Mouse (Mus musculus) midbrain, embryonic 14.5 days (tissue): ENCODE results near the gene Ascc3. TPM values are rescaled to one million over a fixed set of nuclear protein-coding genes. Genes with fewer than 3 reads are reported as not detected.

Experiments used
- ATAC-seq: fragments of 200-750 bp; cut with Nextera tagmentation; 2 replicates; pipeline ENCODE4 v1.8.0; 2017; ENCODE audit warnings: moderate number of reproducible peaks, moderate library complexity; ENCODE audit not compliant: low FRiP score, low TSS enrichment
- DNase-seq: peaks from one replicate; pipeline ENCODE4 v3.0.0-alpha.2; 2015
- H3K27ac ChIP-seq: fragments of 300-500 bp; sonication (generic); replicated peaks from 2 replicates; pipeline ENCODE4 v1.5.1; 2014; ENCODE audit warnings: mild to moderate bottlenecking, low read depth, low read length, moderate library complexity
- H3K27me3 ChIP-seq: fragments of 300-500 bp; sonication (generic); 2 replicates; pipeline ENCODE4 v1.6.1; 2014; ENCODE audit warnings: low read length, control low read depth, mixed read lengths; ENCODE audit not compliant: control insufficient read depth, insufficient read depth
- H3K36me3 ChIP-seq: fragments of 300-500 bp; sonication (generic); 2 replicates; pipeline ENCODE4 v1.6.1; 2014; ENCODE audit warnings: low read length, control low read depth; ENCODE audit not compliant: control insufficient read depth, insufficient read depth
- H3K4me1 ChIP-seq: fragments of 300-500 bp; sonication (generic); 2 replicates; pipeline ENCODE4 v1.6.1; 2014; ENCODE audit warnings: mild to moderate bottlenecking, antibody characterized with exemption, low read length, control low read depth; ENCODE audit not compliant: control insufficient read depth, insufficient read depth
- H3K4me2 ChIP-seq: fragments of 300-500 bp; sonication (generic); 2 replicates; pipeline ENCODE4 v1.6.1; 2014; ENCODE audit warnings: mild to moderate bottlenecking, low read length, moderate library complexity
- H3K4me3 ChIP-seq: fragments of 300-500 bp; sonication (generic); replicated peaks from 2 replicates; pipeline ENCODE4 v1.5.1; 2014; ENCODE audit warnings: low read depth, low read length
- H3K9ac ChIP-seq: fragments of 300-500 bp; sonication (generic); replicated peaks from 2 replicates; pipeline ENCODE4 v1.6.1; 2014; ENCODE audit warnings: mild to moderate bottlenecking, low read length, moderate library complexity
- H3K9me3 ChIP-seq: fragments of 300-500 bp; sonication (generic); 2 replicates; pipeline ENCODE4 v1.6.1; 2016; ENCODE audit warnings: low read length, control low read depth, mixed read lengths; ENCODE audit not compliant: control insufficient read depth
- whole genome bisulfite sequencing: fragments of 180-500 bp; shearing (Covaris S2); extraction: QIAGEN DNeasy Blood & Tissue Kit; methylation state at CpG from one replicate; pipeline ENCODE4 v1.1.7; 2014; 5-methylcytosine and 5-hydroxymethylcytosine counted together
- polyA plus RNA-seq: library from polyadenylated mRNA; unstranded; fragments of >200 nt; fragmentation: Nextera tagmentation; extraction: Ambion mirVana; gene quantifications from 2 replicates; pipeline ENCODE4 v1.2.1, GENCODE M21; 2014

Ascc3 gene
- polyA plus RNA-seq, 1 experiment from 2014 or later: 24.0 TPM

DNA sequence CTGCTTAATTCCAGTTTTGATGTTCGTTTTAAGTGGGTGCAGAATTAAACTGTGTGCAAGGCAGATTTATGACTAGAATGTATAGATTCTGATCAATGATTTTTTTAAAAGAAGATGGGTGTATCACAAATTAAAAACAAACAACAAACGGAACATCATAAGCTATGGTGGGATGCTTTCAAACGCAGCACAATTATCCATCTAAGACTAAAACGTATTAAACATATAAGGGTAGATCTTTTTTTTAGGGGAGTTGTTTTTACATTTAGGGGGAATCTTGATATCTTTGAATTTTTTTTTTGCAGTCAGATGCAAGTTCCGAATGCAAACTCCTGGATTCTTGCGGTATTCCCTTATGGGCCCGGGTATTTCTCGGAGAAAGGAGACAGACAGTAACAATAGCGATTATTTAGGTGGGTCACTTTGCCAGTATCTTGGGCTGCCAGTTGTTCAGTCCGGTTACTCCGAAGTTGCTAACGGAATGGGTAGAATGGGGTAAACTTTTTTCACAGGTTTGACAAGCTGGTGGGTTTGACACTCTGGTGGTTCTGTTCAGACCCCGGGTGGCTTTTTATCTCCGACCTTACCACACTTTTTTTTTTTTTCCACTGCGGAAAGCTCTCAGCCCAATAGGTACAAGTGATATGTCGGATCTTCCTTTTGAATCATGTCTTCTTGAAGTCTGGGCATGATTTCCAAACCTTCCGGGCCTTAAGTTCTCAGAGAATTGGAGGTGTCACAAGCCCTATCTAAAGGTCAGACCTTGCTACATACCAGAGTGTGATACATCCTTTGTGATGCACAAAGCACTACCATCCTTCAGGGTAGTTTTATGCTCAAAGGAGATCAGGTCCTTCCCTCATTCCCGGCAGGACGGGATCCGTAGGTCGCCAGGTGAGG, 307.6 kb downstream of the Ascc3 start:
- peak; percentile 51 for DNase-seq
- no peaks in the 10 kb centered on the region for H3K4me1 ChIP-seq
- no peak overlapping the region; the same call in 1 of the 2 replicates for H3K4me2 ChIP-seq
- H3K27me3 ChIP-seq: peaks cover 82% of the 10 kb centered on the region
- no peaks in the 10 kb centered on the region for H3K9me3 ChIP-seq
- peak overlapping the region; percentile 7; the same call in 1 of the 2 replicates for H3K4me3 ChIP-seq
- no peak for ATAC-seq
- H3K27ac ChIP-seq: 0 out of 2 replicates have a peak overlapping the region, but pooled peaks have one; percentile 41
- H3K9ac ChIP-seq: no peak overlapping the region
- no peaks in the 10 kb centered on the region for H3K36me3 ChIP-seq
- 2% methylated on average over 21 of the region's 21 CpGs for WGBS
